Mouse (Mus musculus) adrenal gland, adult (tissue): ENCODE data around the gene Olfr190.
"Not testable (repeated sequence)": the region's sequence is repeated elsewhere in the genome, so short reads cannot be mapped to it uniquely, and the experiment has no call there.

ENCODE experiments used
- DNase-seq, 2 experiments: peaks; one replicate each; pipeline ENCODE4 v3.0.0; 2022 to 2023; ENCODE audit warnings: low spot score in 1 of 2; ENCODE audit not compliant: inconsistent age in 2 of 2

The Olfr190 gene

DNA sequence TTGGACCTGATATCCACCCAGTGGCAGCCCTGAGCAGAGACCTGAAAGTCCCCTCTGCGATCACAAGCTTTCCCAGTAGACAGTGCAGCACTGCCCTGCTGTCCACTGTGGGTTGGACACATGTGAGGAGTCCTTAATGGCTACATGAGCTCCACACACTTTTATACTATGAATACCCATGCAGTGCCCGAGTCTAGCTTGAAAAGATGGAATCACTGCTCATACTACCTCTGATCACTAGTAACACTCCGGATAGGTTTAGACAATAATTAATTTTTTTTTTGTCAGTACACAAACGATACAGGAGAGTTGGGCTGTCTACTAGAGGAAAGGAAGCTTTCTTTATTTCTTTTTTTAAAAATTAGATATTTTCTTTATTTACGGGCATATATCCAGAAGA lies at the start of gene Olfr190:
TSS of gene Olfr190 (minus strand) at position 101 of the 400 bp plus-strand sequence.
- no peak for DNase-seq

DNA sequence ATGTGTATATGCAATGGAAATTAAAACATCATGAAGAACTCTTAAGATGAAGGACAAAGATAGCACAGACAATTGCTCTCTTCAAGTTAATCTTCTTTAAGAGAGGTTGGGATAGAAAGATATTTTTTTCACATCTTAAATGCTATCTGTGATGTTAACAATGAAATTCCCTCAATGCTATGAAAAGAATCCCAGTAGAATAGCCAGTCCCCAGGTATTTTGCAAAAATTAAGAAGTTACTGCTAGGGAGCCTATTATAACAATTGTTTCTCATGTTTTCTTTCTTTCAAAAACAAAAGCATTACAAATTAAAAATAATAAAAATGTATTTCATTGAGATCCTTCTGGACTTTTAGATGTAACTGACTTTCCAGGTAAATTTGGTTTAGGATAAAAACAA lies 43.2 kb upstream of the Olfr190 start, which contains the start of gene Olfr194:
TSS of gene Olfr194 (minus strand) at position 101 of the 400 bp plus-strand sequence.
- DNase-seq = no peak

- no peak for DNase-seq
Observed at GRCm38 (mm10) chr16:59111781-59112180, 34.0 kb upstream of the Olfr190 start, which contains the start of gene Olfr193. Olfr193 (minus strand) TSS chr16:59111881.

DNA sequence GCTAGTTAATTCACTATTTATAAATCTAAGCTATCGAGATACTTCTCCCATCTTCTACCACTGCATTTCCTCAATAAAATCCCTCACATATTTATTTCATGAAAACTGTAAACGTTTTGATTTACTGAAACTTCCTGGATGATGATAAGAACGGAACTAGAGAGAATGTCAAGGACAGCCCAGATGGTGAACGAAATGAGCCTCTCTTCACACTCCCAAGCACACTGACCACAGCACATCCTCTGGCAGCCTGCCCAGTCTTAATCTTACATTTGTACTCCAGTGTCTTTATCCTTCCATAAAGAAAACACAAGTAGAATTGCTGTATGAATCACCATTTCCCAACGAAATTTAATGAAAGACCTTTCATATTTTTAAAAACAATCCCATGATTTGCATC lies 30.7 kb upstream of the Olfr190 start:
- peak; percentile 24 to 66 for DNase-seq

GRCm38 (mm10) chr16:59105312-59105711 lies 27.5 kb upstream of the Olfr190 start:
- no peak for DNase-seq

DNA sequence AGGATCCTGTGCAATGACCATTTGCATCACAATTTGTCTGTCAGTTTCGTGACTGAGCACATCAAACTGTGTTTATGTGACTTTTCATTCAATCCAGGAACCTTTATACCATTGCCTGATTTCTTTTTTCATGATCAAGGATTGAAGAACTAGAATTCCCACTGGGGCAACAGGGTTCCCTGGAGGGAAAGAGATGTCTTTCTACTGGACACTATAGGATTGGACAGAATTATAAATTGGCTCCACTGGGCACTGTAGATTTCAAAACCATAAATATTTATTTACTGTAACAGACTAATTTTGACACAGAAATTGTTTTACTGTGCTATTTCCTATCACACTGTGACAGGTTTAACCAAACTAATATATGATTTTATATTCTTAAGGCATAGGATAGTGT lies 11.9 kb upstream of the Olfr190 start, which contains the start of gene Olfr191:
TSS of gene Olfr191 (minus strand) at position 101 of the 400 bp plus-strand sequence.
- not testable (repeated sequence) for DNase-seq

DNA sequence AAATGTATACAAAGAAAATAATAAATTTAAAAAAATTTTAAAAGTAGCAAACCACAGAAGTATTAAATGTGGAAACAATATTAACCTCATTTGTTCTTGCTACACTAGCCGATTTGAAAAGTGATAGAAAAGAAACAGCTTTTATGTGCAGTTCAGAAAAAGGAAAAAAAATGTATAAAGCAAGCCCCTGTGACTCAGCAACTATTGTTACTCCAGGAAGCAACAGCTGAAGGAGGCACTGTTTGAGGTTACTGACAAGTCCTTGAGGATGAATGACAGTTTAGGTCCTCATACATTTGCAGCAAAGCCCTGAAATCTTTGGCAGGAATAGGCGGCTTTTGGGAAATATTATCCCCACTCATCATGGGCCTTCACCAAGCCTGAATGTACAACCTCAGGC lies 3.3 kb upstream of the Olfr190 start:
- not testable (repeated sequence) for DNase-seq

DNA sequence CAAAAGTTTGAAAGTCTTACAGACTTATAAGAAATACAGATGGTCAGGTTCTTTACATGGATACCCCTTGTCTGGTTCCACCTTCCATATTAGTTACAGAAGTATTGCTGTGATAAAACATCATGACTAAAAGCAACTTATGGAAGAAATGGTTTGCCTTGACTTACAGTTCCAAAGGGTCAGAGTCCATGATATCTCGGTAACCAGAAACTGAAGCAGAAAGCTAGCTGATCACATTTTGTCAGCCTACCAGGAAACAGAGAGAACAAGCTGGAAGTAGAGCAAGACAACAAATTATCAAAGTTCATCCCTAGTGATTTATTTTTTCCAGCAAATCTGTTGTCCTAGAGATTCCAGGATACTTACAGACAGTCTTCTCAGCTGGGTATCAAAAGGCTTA lies 4.3 kb downstream of the Olfr190 start:
- no peak for DNase-seq

- DNase-seq = no peak
Observed at GRCm38 (mm10) chr16:59071755-59072154, 6.0 kb downstream of the Olfr190 start.

GRCm38 (mm10) chr16:59062411-59062810 lies 15.4 kb downstream of the Olfr190 start:
- DNase-seq = peak in 1 of 2 experiments; percentile 39

- DNase-seq = not testable (repeated sequence)
Observed at GRCm38 (mm10) chr16:59049286-59049685, 28.5 kb downstream of the Olfr190 start.

- no peak for DNase-seq
Observed at GRCm38 (mm10) chr16:59048860-59049259, 28.9 kb downstream of the Olfr190 start.

- DNase-seq = no peak
Observed at GRCm38 (mm10) chr16:59047579-59047978, 30.2 kb downstream of the Olfr190 start.

DNA sequence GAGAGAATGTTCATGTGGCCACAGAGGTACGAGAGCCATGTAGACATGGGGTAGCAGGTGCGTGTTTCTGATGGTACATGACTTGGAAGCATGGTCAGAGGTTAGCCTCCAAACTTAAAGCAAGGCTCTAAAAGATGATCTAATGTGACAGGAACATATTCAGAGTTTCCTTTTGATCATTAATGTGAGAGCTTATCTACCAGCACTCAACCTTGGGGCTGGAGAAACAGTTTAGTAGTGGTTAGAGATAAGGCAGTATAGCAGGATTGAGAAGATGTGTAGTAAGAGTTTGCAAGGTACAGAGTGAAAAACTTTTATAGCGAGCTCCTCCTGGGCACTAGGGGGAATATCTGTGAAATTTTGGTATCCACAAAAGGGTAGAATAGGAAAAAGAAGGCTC lies 32.0 kb downstream of the Olfr190 start:
- no peak for DNase-seq

DNA sequence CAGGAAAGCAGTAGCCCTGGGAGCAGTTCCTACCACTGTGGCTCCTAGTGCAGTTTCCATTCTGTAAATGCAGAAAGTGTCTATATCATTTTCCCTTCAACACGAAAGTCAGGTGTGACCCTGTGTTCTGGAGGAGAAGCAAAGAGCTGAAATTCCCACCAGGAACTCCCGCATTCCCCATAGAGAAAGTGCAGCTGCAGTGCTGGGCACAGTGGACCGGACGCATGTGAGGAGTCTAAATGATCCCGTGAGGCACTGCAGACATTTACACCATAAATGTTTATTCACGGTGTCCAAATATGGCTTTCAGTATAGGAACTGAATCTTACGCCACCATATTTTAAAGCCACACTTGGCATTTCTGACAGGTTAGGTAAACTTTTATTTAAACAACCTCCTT lies 38.1 kb downstream of the Olfr190 start, which contains the start of gene Olfr187:
TSS of gene Olfr187 (minus strand) at position 58 of the 400 bp plus-strand sequence.
- DNase-seq = no peak

GRCm38 (mm10) chr16:59030191-59030590 lies 47.6 kb downstream of the Olfr190 start, which contains the start of gene Olfr186:
Olfr186 (minus strand) TSS chr16:59030291.
- DNase-seq = no peak
